Mouse (Mus musculus) megakaryocyte, embryonic 14.5 days (primary cell): ENCODE results near the gene Shank2.
A peak's percentile ranks its signal among the peaks of the same experiment; 100 is the strongest.

Experiments used
- FLI1 ChIP-seq: IDR thresholded peaks from 2 replicates; pipeline ENCODE4 v1.6.1; 2012; ENCODE audit warnings: low read length, inconsistent platforms, mixed read lengths
- GATA1 ChIP-seq: IDR thresholded peaks from 3 replicates; pipeline ENCODE4 v1.6.1; 2012; ENCODE audit warnings: mixed read lengths, low read length, inconsistent platforms, borderline replicate concordance

GRCm38 (mm10) chr7:144444788-144445187, 443.1 kb downstream of the Shank2 start:
- TF ChIP-seq FLI1 (peak; percentile 62; the same call in 1 of the 2 replicates), GATA1 (no peak)
